Mouse (Mus musculus): Measurements from ENCODE around the gene Kars.

DNA sequence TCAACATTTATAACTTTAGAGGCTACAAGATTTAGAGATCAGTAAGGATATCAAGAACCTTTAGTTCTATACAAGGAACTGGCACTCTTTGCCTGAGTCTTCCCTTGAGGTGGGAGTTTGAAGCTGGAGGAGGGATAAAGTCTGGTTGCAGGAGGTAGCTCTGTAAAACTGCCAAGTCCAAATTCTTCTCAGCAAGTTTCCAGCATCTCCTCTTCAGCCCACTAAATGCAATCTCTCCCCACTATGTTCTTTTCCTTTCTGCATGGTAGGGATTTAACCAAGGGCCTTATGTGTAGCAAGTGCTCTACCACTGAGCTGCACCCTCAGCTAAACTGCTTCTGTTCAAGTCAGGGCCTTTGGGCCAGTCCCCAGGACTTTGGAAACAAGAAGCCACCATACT lies 43.3 kb upstream of the Kars start:
- TF ChIP-seq CTCF (IDR thresholded peaks at IDR 0.05; ENCODE audit: low read depth, low read length) (no peak), POLR2A (IDR thresholded peaks at IDR 0.05; ENCODE audit: insufficient read depth, low read length) (no peak)

Data from ES-Bruce4 (cell line).